Mouse (Mus musculus): Measurements from ENCODE around the gene Vrtn. TPM values are rescaled to one million over a fixed set of nuclear protein-coding genes. Genes with fewer than 3 reads are reported as not detected.

The Vrtn gene
- total RNA-seq, 2 experiments from 2014 or later, result not detected

DNA sequence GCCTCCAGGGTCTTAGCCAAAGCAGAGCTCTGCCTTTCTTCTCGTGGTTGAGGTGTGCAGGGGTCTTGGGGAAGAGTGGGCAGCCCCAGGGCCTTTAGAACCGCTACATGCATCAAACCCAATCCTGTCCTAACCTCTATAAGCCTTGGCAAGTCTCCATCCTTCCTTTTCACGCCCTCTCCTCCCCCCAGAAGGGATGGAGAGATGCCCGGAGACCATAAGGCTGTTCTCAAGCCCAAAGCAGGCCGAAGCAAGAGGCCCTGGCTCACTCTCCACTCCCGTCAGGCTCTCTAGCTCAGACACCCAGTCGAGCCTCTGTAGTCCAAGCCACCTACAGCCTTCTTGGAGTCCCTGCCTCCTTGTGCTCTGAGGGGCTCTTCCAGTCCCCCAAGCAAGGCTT, 43.8 kb downstream of the Vrtn start:
- no peak for ATAC-seq (replicated peaks; ENCODE audit: low FRiP score, poor library complexity, severe bottlenecking)

DNA sequence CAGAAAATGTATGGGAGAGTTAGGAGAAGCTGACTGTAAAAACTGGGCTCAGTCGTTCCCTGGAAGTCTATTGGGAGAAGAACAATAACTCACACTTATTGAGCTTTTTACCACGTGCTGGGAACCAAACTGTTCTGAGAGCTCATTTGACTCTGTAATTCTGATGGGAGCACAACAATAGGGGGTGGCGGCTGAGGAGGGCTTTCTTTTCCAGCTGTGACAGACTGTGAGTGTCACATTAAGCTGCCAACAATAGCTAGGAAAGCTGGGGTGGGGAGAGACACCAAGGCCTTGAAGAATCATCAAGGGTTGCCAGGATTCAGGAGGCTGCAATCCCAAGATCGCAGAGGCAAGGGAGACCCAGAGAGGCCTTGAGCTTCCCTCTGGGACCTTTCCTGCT, 45.4 kb downstream of the Vrtn start:
- no peak for ATAC-seq (replicated peaks; ENCODE audit: low FRiP score, poor library complexity, severe bottlenecking)

DNA sequence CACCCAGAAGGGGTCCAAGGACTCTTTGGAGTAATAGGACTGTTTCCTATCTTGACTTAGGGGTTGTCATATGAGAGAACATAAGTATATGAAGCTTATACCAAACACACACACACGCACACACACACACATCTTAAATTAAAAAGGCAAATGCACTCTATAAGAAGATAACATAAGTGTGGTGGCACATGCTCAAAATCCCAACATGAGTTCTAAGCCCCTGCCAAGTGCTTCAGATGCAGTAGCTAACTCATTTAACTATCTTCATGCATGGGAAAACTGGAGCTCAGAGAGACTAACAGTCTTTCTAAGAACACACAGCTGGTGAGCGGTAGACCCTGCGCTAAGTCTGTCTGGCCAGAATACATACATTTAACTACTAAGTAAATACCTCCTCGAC, 46.7 kb downstream of the Vrtn start:
- ATAC-seq (replicated peaks; ENCODE audit: low FRiP score, poor library complexity, severe bottlenecking), result no peak

DNA sequence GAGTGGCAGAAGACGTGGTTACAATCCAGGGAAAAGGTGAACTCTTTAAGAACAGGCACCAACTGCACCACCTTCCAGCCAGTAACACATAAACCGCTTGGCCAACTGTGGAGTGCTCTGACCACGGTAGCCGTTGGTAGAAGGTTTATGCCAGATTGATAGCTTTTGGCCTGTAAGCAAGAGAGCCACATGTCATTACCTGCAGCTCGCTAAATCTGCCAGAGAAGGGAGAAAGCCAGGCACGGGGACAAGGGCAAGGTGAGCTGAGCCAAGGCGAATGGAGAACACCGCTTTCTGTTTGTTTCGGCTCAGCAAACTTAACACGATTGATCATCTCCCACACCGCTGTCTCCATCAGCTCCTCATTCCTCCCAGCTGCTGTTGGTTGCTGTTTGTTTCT, 48.2 kb downstream of the Vrtn start:
- no peak for ATAC-seq (replicated peaks; ENCODE audit: low FRiP score, poor library complexity, severe bottlenecking)

DNA sequence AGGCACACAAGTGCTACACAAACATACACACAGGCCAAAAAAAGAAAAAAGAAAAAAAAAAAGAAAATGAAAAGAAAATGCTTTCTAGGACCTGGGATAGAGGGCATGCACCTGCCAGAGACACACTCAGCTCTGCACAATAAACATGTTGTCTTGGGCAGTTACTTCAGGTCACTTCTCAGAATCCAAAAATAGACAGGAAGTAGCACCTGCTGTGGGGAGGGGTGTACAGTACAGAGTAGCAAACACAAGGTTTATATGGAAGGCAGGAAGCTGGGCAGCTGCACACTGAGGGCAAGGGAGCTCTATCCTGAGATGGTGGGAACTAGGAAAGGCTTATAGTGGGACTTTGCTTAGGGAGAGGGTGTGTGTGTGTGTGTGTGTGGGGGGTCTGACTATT, 50.5 kb downstream of the Vrtn start:
- ATAC-seq (replicated peaks; ENCODE audit: low FRiP score, poor library complexity, severe bottlenecking), result no peak

DNA sequence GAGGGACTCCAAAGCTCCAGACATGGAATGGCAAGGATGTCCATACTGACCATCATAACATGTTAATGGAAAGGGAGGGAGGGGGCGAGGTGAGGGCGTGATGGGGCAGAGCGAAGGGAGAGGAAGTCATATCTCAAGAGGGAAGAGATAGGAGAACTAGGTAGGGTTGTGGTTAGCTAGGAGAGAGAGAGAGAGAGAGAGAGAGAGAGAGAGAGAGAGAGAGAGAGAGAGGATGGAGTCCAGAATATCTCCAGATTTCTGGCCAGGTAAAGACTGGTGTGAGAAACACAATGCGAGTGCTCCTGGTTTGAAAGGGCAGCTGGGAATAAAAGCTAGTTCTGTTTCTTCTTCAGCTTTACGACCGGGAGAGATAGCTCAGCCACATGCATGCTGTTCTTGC, 51.3 kb downstream of the Vrtn start:
- no peak for ATAC-seq (replicated peaks; ENCODE audit: low FRiP score, poor library complexity, severe bottlenecking)

DNA sequence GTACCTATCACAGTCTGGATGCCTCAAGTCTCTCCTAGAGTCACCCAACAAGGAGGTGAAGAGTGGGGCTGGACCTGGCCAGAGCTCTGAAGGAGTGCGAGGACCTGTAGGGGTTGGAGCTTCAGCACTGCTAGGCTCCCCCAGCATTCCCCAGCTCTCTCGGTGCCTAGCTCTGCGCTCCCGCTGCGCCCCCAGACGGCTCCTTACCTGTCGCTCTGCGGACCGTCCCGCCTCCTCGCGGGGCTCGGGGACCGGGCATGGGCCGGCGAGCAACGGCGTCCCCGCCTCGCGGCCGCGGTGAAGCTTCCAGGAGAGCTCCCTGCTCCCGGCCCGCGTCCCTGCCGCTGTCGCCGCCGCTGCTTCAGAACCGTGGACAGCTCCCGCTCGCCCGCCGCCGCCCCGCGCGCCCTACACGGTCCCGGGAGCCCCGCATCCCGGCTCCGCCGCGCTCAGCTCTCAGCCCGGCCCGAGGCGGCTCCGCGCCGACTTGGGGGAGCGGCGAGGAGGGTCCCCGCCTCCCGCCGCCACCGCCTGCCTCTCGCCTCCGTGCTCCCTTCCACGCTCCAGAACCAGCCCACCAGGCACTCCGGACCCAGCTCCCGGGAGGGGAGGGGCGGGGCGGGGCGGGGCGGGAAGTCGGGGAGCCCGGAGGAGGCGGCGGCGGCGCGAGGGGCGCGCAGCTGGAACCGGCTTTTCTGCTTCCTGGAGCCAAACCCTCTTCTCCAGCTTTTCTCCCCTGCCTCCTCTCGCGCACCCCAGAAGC, 57.7 kb downstream of the Vrtn start, which contains the start of gene Syndig1l:
Gene Syndig1l, minus strand, starts transcription at position 513 of the 763 bp plus-strand sequence.
- ATAC-seq (replicated peaks; ENCODE audit: low FRiP score, poor library complexity, severe bottlenecking), result no peak

Other genes starting within 250 kb of the Vrtn start
- gene Entpd5, start 232.0 kb upstream of the Vrtn start, total RNA-seq (2015; ENCODE audit: low replicate concordance), result 5.0 and 5.2 TPM in 2 replicates
- 4.9 and 6.3 TPM in 2 replicates for gene Entpd5, start 232.0 kb upstream of the Vrtn start, total RNA-seq (2017; ENCODE audit: low replicate concordance)
- not detected in 2 replicates for gene Bbof1, start 231.9 kb upstream of the Vrtn start, total RNA-seq (2015; ENCODE audit: low replicate concordance)
- gene Bbof1, start 231.9 kb upstream of the Vrtn start, total RNA-seq (2017; ENCODE audit: low replicate concordance), result 0.26 and 0.84 TPM in 2 replicates
- 8.5 and 17.3 TPM in 2 replicates for gene Rnf113a2, start 223.8 kb upstream of the Vrtn start, total RNA-seq (2015; ENCODE audit: low replicate concordance)
- gene Rnf113a2, start 223.8 kb upstream of the Vrtn start, total RNA-seq (2017; ENCODE audit: low replicate concordance), result 7.1 and 17.7 TPM in 2 replicates
- gene Aldh6a1, start 190.0 kb upstream of the Vrtn start, total RNA-seq (2015; ENCODE audit: low replicate concordance), result 3.3 and 13.8 TPM in 2 replicates
- 2.5 and 4.4 TPM in 2 replicates for gene Aldh6a1, start 190.0 kb upstream of the Vrtn start, total RNA-seq (2017; ENCODE audit: low replicate concordance)
- gene Lin52, start 189.6 kb upstream of the Vrtn start, total RNA-seq (2015; ENCODE audit: low replicate concordance), result 29.0 and 38.0 TPM in 2 replicates
- gene Lin52, start 189.6 kb upstream of the Vrtn start, total RNA-seq (2017; ENCODE audit: low replicate concordance), result 11.7 and 16.3 TPM in 2 replicates
- gene Vsx2, start 71.3 kb upstream of the Vrtn start, total RNA-seq (2015; ENCODE audit: low replicate concordance), result not detected in 2 replicates
- not detected in 2 replicates for gene Vsx2, start 71.3 kb upstream of the Vrtn start, total RNA-seq (2017; ENCODE audit: low replicate concordance)
- gene Abcd4, start 23.6 kb upstream of the Vrtn start, total RNA-seq (2015; ENCODE audit: low replicate concordance), result 0.38 and 2.3 TPM in 2 replicates
- gene Abcd4, start 23.6 kb upstream of the Vrtn start, total RNA-seq (2017; ENCODE audit: low replicate concordance), result 0.77 and 2.0 TPM in 2 replicates
- 1.3 TPM in 1 of 2 replicates, not detected in the other for gene Syndig1l, start 57.8 kb downstream of the Vrtn start, total RNA-seq (2015; ENCODE audit: low replicate concordance)
- not detected in 2 replicates for gene Syndig1l, start 57.8 kb downstream of the Vrtn start, total RNA-seq (2017; ENCODE audit: low replicate concordance)
- gene Npc2, start 132.1 kb downstream of the Vrtn start, total RNA-seq (2015; ENCODE audit: low replicate concordance), result 37.2 and 37.7 TPM in 2 replicates
- 26.9 and 30.6 TPM in 2 replicates for gene Npc2, start 132.1 kb downstream of the Vrtn start, total RNA-seq (2017; ENCODE audit: low replicate concordance)
- gene Isca2, start 132.2 kb downstream of the Vrtn start, total RNA-seq (2015; ENCODE audit: low replicate concordance), result 94.7 and 120 TPM in 2 replicates
- gene Isca2, start 132.2 kb downstream of the Vrtn start, total RNA-seq (2017; ENCODE audit: low replicate concordance), result 35.5 and 49.8 TPM in 2 replicates
- gene Ltbp2, start 235.5 kb downstream of the Vrtn start, total RNA-seq (2015; ENCODE audit: low replicate concordance), result 0.19 TPM in 1 of 2 replicates, not detected in the other
- 0.14 and 2.4 TPM in 2 replicates for gene Ltbp2, start 235.5 kb downstream of the Vrtn start, total RNA-seq (2017; ENCODE audit: low replicate concordance)

All from erythroblast, adult 5-6 weeks (primary cell).